Mouse (Mus musculus) CH12.LX (cell line): ENCODE measurements at regions not wholly inside any gene's neighbourhood (a gene's known extent, or its start where the extent isn't known, plus 50 kb on each side); places are given as distances from the start of the nearest gene placed in this dataset.

Source experiments
- DNase-seq: peaks from one replicate; pipeline ENCODE4 v3.0.0-alpha.2; 2013; ENCODE audit errors: extremely low read depth
- H3K27ac ChIP-seq: 2 replicates; pipeline ENCODE4 v1.5.1; 2012; ENCODE audit warnings: low read depth, mild to moderate bottlenecking, control low read depth, moderate library complexity; ENCODE audit not compliant: insufficient read depth
- H3K27me3 ChIP-seq: replicated peaks from 2 replicates; pipeline ENCODE3; 2012; ENCODE audit warnings: inconsistent platforms
- H3K36me3 ChIP-seq, 2 experiments: replicated peaks in 1 of 2; 2 replicates each; pipeline versions ENCODE3 to v1.6.1; 2012; ENCODE audit warnings: inconsistent platforms in 1 of 2, low read length in 1 of 2, mild to moderate bottlenecking in 1 of 2, mixed read lengths in 1 of 2, moderate library complexity in 1 of 2; ENCODE audit not compliant: control insufficient read depth in 1 of 2, insufficient read depth in 1 of 2
- H3K4me1 ChIP-seq, 2 experiments: 2 replicates each; pipeline ENCODE4 v1.6.1; 2012; ENCODE audit warnings: inconsistent platforms in 1 of 2, moderate library complexity in 1 of 2; ENCODE audit not compliant: insufficient read depth in 2 of 2, control insufficient read depth in 1 of 2
- H3K4me2 ChIP-seq: 2 replicates; pipeline ENCODE4 v1.6.1; 2012; ENCODE audit warnings: low read depth, mild to moderate bottlenecking, control low read depth; ENCODE audit not compliant: poor library complexity, insufficient read depth, severe bottlenecking
- H3K4me3 ChIP-seq, 3 experiments: fragments of 150-350 bp in 1 of 3; sonication (generic) in 1 of 3; replicated peaks in 1 of 3; 2 replicates each; pipeline versions ENCODE3 to v1.5.1; 2011 to 2012; ENCODE audit warnings: low read depth in 2 of 3, low read length in 2 of 3, mild to moderate bottlenecking in 2 of 3, moderate library complexity in 2 of 3, control low read depth in 1 of 3, improper control_type of control experiment in 1 of 3, inconsistent platforms in 1 of 3, mixed read lengths in 1 of 3; ENCODE audit not compliant: poor library complexity in 1 of 3
- H3K79me2 ChIP-seq: replicated peaks from 2 replicates; pipeline ENCODE4 v1.6.1; 2012; ENCODE audit warnings: mild to moderate bottlenecking, moderate library complexity; ENCODE audit not compliant: control insufficient read depth, poor library complexity, insufficient read depth, severe bottlenecking; ENCODE audit errors: extremely low read depth
- H3K9ac ChIP-seq: 2 replicates; pipeline ENCODE4 v1.6.1; 2012; ENCODE audit warnings: low read depth, mild to moderate bottlenecking, control low read depth, moderate library complexity; ENCODE audit not compliant: insufficient read depth
- H3K9me3 ChIP-seq: replicated peaks from 2 replicates; pipeline ENCODE3; 2012; ENCODE audit warnings: low read length, inconsistent platforms, mixed read lengths
- CHD1 ChIP-seq: IDR thresholded peaks from 2 replicates; pipeline ENCODE4 v1.6.1; 2012; ENCODE audit warnings: low read depth, low read length, improper control_type of control experiment, inconsistent platforms
- CHD2 ChIP-seq: IDR thresholded peaks from 2 replicates; pipeline ENCODE4 v1.6.1; 2011; ENCODE audit warnings: low read length, improper control_type of control experiment
- CTCF ChIP-seq, 2 experiments: IDR thresholded peaks in 1 of 2; conservative IDR thresholded peaks in 1 of 2; 2 replicates each; pipeline ENCODE4 v1.5.1; 2011 to 2012; ENCODE audit warnings: low read depth in 2 of 2, low read length in 2 of 2, improper control_type of control experiment in 1 of 2, inconsistent platforms in 1 of 2, mild to moderate bottlenecking in 1 of 2, moderate library complexity in 1 of 2
- ELF1 ChIP-seq: IDR thresholded peaks from 2 replicates; pipeline ENCODE4 v1.6.1; 2014; ENCODE audit warnings: low read depth, mild to moderate bottlenecking, inconsistent platforms, low read length, improper control_type of control experiment
- ETS1 ChIP-seq: conservative IDR thresholded peaks from 2 replicates; pipeline ENCODE4 v1.6.1; 2012; ENCODE audit warnings: low read depth, mild to moderate bottlenecking, inconsistent platforms, low read length, improper control_type of control experiment, moderate library complexity
- JUN ChIP-seq: IDR thresholded peaks from 2 replicates; pipeline ENCODE4 v1.6.1; 2011; ENCODE audit warnings: low read depth, mild to moderate bottlenecking, low read length, improper control_type of control experiment, moderate library complexity; ENCODE audit not compliant: insufficient read depth
- MAFK ChIP-seq: IDR thresholded peaks from 2 replicates; pipeline ENCODE4 v1.6.1; 2011; ENCODE audit warnings: low read length, improper control_type of control experiment; ENCODE audit not compliant: insufficient replicate concordance
- MEF2A ChIP-seq: IDR thresholded peaks from 2 replicates; pipeline ENCODE4 v1.6.1; 2014; ENCODE audit warnings: low read depth, mild to moderate bottlenecking, inconsistent platforms, low read length, improper control_type of control experiment, borderline replicate concordance
- MYC ChIP-seq: IDR thresholded peaks from 2 replicates; pipeline ENCODE4 v1.6.1; 2011; ENCODE audit warnings: low read depth, mild to moderate bottlenecking, improper control_type of control experiment, low read length
- POLR2AphosphoS2 ChIP-seq: IDR thresholded peaks from 2 replicates; pipeline ENCODE4 v1.6.1; 2011; ENCODE audit warnings: low read depth, low read length, improper control_type of control experiment
- RAD21 ChIP-seq: IDR thresholded peaks from 2 replicates; pipeline ENCODE4 v1.6.1; 2011; ENCODE audit warnings: low read depth, mild to moderate bottlenecking, low read length, improper control_type of control experiment, moderate library complexity
- RCOR1 ChIP-seq: conservative IDR thresholded peaks from 2 replicates; pipeline ENCODE4 v1.6.1; 2012; ENCODE audit warnings: low read depth, mild to moderate bottlenecking, inconsistent platforms, low read length, improper control_type of control experiment
- SIN3A ChIP-seq: IDR thresholded peaks from 2 replicates; pipeline ENCODE4 v1.6.1; 2012; ENCODE audit warnings: low read length, improper control_type of control experiment, inconsistent platforms
- SMC3 ChIP-seq: IDR thresholded peaks from 2 replicates; pipeline ENCODE4 v1.6.1; 2011; ENCODE audit warnings: low read depth, low read length, improper control_type of control experiment
- UBTF ChIP-seq: IDR thresholded peaks from 2 replicates; pipeline ENCODE4 v1.6.1; 2012; ENCODE audit warnings: low read depth, mild to moderate bottlenecking, inconsistent platforms, low read length, improper control_type of control experiment, moderate library complexity
- USF1 ChIP-seq: IDR thresholded peaks from 2 replicates; pipeline ENCODE4 v1.6.1; 2014; ENCODE audit warnings: low read depth, mild to moderate bottlenecking, inconsistent platforms, low read length, improper control_type of control experiment
- USF2 ChIP-seq: conservative IDR thresholded peaks from 2 replicates; pipeline ENCODE4 v1.6.1; 2011; ENCODE audit warnings: low read depth, low read length, improper control_type of control experiment
- ZC3H11A ChIP-seq: IDR thresholded peaks from 2 replicates; pipeline ENCODE4 v1.6.1; 2012; ENCODE audit warnings: low read depth, mild to moderate bottlenecking, inconsistent platforms, low read length, improper control_type of control experiment
- ZKSCAN1 ChIP-seq: IDR thresholded peaks from 2 replicates; pipeline ENCODE4 v1.6.1; 2012; ENCODE audit warnings: low read depth, inconsistent platforms, low read length, improper control_type of control experiment, borderline replicate concordance
- dilution Hi-C: fragments of 300-500 bp; cut with MboI; formaldehyde crosslinking; loops from 2 replicates; pipeline ENCODE4 v1.14.3; 2020; ENCODE audit warnings: low sequenced_read_pairs; ENCODE audit not compliant: extremely low pct_unique_long_range_greater_than_20kb, extremely low pct_ligation_motif_present
- in situ Hi-C: fragments of 300-500 bp; cut with MboI; formaldehyde crosslinking; loops from 3 replicates; pipeline ENCODE4 v1.14.3; 2019; ENCODE audit warnings: low sequenced_read_pairs, low pct_ligation_motif_present, low pct_unique_long_range_greater_than_20kb, mixed read lengths

DNA sequence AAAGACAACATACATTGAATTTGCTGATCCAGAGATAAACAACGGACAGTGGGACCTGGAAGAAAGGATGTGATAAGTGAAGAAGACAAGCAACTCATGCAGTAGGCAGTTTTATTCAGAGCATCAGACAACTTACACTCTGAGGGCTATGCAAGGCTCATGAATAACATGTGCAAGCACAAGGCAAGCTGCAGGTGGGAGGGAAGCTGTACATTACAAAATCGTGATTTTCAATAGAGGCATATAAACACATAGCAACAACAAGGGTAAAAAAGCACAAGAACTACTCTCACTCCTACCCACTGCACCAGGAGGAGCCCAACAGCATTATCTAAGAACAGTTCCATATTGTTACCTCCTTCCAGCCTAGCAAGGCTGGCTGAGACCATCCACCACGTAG, 390.5 kb downstream of the Tecrl start:
- TF ChIP-seq CHD2 (no peak), CTCF (conservative IDR thresholded peaks at IDR 0.05 in 1 of 2, IDR thresholded peaks at IDR 0.05 in 1 of 2; ENCODE audit: low read depth in 2 of 2, low read length in 2 of 2) (no peak), ZC3H11A (no peak), MEF2A (no peak), CHD1 (no peak), USF1 (no peak), ELF1 (no peak), USF2 (no peak), RCOR1 (no peak), ETS1 (no peak), RAD21 (no peak)
- H3K4me1 ChIP-seq, result no peaks in the 10 kb centered on the region
- no peaks in the 10 kb centered on the region for H3K79me2 ChIP-seq
- H3K27me3 ChIP-seq, result no peaks in the 10 kb centered on the region
- no peaks in the 10 kb centered on the region for H3K36me3 ChIP-seq
- H3K4me2 ChIP-seq, result no peak overlapping the region
- in situ Hi-C loops (no loop called here), dilution Hi-C loops (no loop called here)
- H3K9ac ChIP-seq, result no peak overlapping the region
- no peak overlapping the region for H3K27ac ChIP-seq
- no peak for DNase-seq
- no peak overlapping the region for H3K4me3 ChIP-seq
- peaks cover 21% of the 10 kb centered on the region for H3K9me3 ChIP-seq

DNA sequence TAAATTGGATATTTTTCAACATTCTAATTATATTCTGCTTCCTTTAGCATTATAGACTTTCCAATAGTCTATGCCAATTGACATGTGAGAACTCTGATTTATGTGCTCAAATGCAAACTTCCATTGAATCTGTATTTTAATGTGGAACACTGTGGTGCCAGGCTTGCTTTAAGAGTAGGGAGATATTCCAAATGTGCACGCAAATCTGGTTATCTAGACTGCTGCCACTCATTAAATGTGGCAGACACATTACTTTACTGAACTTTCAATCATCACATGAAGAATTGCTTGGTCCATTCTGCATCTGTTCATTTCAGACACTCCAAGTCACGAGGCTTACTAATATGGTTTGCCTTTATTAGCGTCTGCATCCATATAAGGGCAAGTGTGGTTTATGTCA, 399.0 kb downstream of the Tecrl start:
- H3K79me2 ChIP-seq, result no peaks in the 10 kb centered on the region
- dilution Hi-C loops, result no loop called here
- TF ChIP-seq CTCF (conservative IDR thresholded peaks at IDR 0.05 in 1 of 2, IDR thresholded peaks at IDR 0.05 in 1 of 2; ENCODE audit: low read depth in 2 of 2, low read length in 2 of 2) (no peak), USF2 (no peak), SIN3A (no peak), MEF2A (no peak), MYC (no peak), ZKSCAN1 (no peak), JUN (no peak), POLR2AphosphoS2 (no peak), SMC3 (no peak), CHD2 (no peak), CHD1 (no peak), MAFK (no peak), UBTF (no peak)
- TF ChIP-seq, all 38 proteins: peak for 0
- Histone ChIP-seq H3K9me3 (peaks cover 13% of the 10 kb centered on the region), H3K27ac (no peak overlapping the region), H3K4me2 (no peak overlapping the region), H3K4me3 (no peak overlapping the region), H3K36me3 (no peaks in the 10 kb centered on the region), H3K4me1 (no peaks in the 10 kb centered on the region), H3K9ac (no peak overlapping the region), H3K27me3 (no peaks in the 10 kb centered on the region)
- DNase-seq, result no peak
- in situ Hi-C loops, result no loop called here
